Mouse (Mus musculus) neural tube, embryonic 13.5 days (tissue): ENCODE measurements around the gene BC049762. TPM values are rescaled to one million over a fixed set of nuclear protein-coding genes. Genes with fewer than 3 reads are reported as not detected.

Experiments
- ATAC-seq: fragments of 200-750 bp; cut with Nextera tagmentation; 2 replicates; pipeline ENCODE4 v1.8.0; 2017; ENCODE audit warnings: low read depth, mild to moderate bottlenecking, moderate TSS enrichment, moderate library complexity
- H3K27ac ChIP-seq: fragments of 300-500 bp; sonication (generic); replicated peaks from 2 replicates; pipeline ENCODE4 v1.5.1; 2015; ENCODE audit warnings: moderate library complexity, mild to moderate bottlenecking, inconsistent platforms
- H3K27me3 ChIP-seq: fragments of 300-500 bp; sonication (generic); 2 replicates; pipeline ENCODE4 v1.6.1; 2015; ENCODE audit warnings: mild to moderate bottlenecking, inconsistent platforms
- H3K36me3 ChIP-seq: fragments of 300-500 bp; sonication (generic); 2 replicates; pipeline ENCODE4 v1.6.1; 2015; ENCODE audit warnings: mild to moderate bottlenecking, inconsistent platforms
- H3K4me1 ChIP-seq: fragments of 300-500 bp; sonication (generic); replicated peaks from 2 replicates; pipeline ENCODE4 v1.6.1; 2015; ENCODE audit warnings: inconsistent platforms
- H3K4me2 ChIP-seq: fragments of 300-500 bp; sonication (generic); 2 replicates; pipeline ENCODE4 v1.6.1; 2015; ENCODE audit warnings: inconsistent platforms, mild to moderate bottlenecking, moderate library complexity
- H3K4me3 ChIP-seq: fragments of 300-500 bp; sonication (generic); 2 replicates; pipeline ENCODE4 v1.5.1; 2015; ENCODE audit warnings: mild to moderate bottlenecking, inconsistent platforms
- H3K9ac ChIP-seq: fragments of 300-500 bp; sonication (generic); 2 replicates; pipeline ENCODE4 v1.6.1; 2015; ENCODE audit warnings: moderate library complexity, mild to moderate bottlenecking, inconsistent platforms
- H3K9me3 ChIP-seq: fragments of 300-500 bp; sonication (generic); 2 replicates; pipeline ENCODE4 v1.6.1; 2016; ENCODE audit warnings: inconsistent platforms
- WGBS: fragments of 180-500 bp; shearing (Covaris S2); methylation state at CpG from one replicate; pipeline ENCODE4 v1.1.7; 2015; 5-methylcytosine and 5-hydroxymethylcytosine counted together
- polyA plus RNA-seq: library from polyadenylated mRNA; unstranded; fragments of >200 nt; fragmentation: Nextera tagmentation; extraction: Ambion mirVana; gene quantifications from 2 replicates; pipeline ENCODE4 v1.2.1, GENCODE M21; 2015

Gene BC049762
- polyA plus RNA-seq, 1 experiment from 2014 or later, result not detected

DNA sequence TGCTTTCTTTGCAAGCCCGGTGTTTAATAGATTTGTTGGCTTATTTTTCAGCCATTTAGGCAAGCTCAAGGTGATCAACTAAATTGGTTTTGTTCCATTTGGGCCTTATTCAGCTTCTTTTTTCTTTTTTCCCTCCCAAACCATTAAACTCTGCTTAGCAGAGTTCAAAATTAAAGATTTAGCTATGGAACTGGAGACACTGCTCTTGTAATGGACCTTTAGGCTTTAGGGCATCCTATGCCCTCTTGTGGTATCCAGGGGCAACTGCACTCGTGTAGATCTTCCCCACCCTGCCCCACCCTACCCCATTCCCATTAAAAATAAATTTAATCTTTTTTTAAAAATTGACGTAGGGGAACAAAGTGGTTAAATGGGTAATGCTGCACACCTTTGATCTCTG lies 2.5 kb upstream of the BC049762 start:
- Histone ChIP-seq H3K9me3 (no peaks in the 10 kb centered on the region), H3K27me3 (no peaks in the 10 kb centered on the region), H3K36me3 (peaks cover 7% of the 10 kb centered on the region), H3K4me1 (peaks cover 41% of the 10 kb centered on the region), H3K4me3 (0 out of 2 replicates have a peak overlapping the region, but pooled peaks have one; percentile 90), H3K4me2 (peak overlapping the region; percentile 82), H3K9ac (0 out of 2 replicates have a peak overlapping the region, but pooled peaks have one; percentile 14), H3K27ac (no peak overlapping the region)
- 55% methylated on average over 3 of the region's 3 CpGs for WGBS
- ATAC-seq, result no peak

DNA sequence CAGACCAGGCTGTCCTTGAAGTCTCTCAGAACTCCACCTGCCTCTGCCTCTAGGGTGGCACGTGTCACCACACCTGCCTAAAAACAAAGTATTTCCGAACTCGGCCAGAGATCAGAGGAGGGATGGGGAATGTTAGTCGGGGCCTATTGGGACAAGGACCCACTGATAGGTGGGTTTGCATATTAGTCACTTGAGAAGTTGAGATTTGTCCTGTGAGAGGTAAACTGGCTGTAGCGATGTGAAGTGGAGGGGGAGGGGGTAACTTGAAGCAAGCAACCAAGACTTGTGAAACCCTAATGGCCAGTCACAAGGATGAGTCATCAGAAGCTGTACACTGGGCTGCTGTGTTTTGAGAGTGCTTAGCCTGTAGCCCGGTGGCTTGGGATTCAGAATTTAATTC lies 1.5 kb upstream of the BC049762 start:
- Histone ChIP-seq H3K9me3 (no peaks in the 10 kb centered on the region), H3K36me3 (peaks cover 4% of the 10 kb centered on the region), H3K27ac (no peak overlapping the region), H3K4me1 (peaks cover 41% of the 10 kb centered on the region), H3K4me2 (peak overlapping the region; percentile 82), H3K9ac (peak overlapping the region; percentile 49), H3K27me3 (no peaks in the 10 kb centered on the region), H3K4me3 (peak overlapping the region; percentile 90)
- ATAC-seq, result no peak
- 27% methylated on average over 6 of the region's 6 CpGs for WGBS

DNA sequence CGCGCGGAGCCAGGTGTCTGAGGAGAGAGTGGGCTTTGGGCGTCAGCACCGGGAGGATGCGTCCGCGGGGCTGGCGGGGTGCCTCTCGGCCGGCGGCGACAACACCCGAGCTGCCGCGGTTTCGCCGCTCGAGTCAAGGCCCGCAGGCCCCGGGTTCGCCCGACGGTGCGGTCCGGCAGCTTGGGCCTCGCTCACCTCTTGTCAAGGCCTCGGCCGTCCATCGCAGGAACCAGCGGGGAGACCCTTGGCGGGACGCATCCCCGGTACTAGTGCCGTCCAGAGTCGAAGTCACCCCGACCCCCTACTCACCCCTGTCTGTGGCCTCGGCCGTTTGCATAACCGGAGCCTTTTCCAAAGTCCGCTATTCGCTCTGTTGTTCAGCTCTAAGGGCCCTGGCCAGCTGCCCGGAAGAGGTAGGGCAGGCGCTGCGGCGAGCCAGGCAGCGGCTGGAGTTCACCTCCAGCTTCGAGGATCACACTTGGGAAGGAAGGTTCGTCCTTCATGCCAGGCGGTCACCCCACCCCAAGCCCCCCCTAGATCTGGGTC lies 513 bp upstream of the BC049762 start:
- peaks cover 41% of the 10 kb centered on the region for H3K4me1 ChIP-seq
- H3K36me3 ChIP-seq, result peaks cover 4% of the 10 kb centered on the region
- 0% methylated on average over 50 of the region's 50 CpGs for WGBS
- peak overlapping the region; percentile 95 for H3K27ac ChIP-seq
- peak overlapping the region; percentile 82 for H3K4me2 ChIP-seq
- ATAC-seq, result peak; percentile 71
- H3K4me3 ChIP-seq, result peak overlapping the region; percentile 90
- no peaks in the 10 kb centered on the region for H3K27me3 ChIP-seq
- peak overlapping the region; percentile 97 for H3K9ac ChIP-seq
- H3K9me3 ChIP-seq, result no peaks in the 10 kb centered on the region

DNA sequence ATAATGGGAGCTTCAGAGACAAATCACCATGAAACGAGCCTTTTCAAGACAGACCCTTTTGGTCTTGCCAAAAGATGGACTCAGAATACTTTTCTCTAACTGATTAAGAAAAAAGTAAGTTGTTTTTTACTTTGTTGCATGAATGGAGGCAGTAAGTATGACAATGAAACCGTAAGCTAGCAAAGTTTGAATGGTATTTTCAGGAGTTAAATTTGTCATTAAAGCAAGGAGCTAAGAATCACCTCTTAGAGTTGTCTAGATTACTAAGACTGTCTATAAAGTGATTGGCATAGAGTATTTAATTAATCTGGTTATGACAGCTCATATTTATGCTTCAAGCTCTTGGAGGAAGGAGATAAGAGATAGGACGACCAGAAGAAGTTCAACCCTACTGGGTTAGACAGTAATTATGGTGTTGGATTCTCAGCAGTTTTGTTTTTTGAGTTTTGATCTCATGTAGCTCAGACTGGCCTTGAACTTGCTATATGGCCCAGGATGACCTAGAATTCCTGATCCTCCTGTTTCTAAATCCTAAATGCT lies 1.1 kb downstream of the BC049762 start, which contains the start of gene Clk4:
Gene Clk4, plus strand, starts transcription at position 51 of the 540 bp plus-strand sequence.
- 75% methylated on average over 3 of the region's 3 CpGs for WGBS

DNA sequence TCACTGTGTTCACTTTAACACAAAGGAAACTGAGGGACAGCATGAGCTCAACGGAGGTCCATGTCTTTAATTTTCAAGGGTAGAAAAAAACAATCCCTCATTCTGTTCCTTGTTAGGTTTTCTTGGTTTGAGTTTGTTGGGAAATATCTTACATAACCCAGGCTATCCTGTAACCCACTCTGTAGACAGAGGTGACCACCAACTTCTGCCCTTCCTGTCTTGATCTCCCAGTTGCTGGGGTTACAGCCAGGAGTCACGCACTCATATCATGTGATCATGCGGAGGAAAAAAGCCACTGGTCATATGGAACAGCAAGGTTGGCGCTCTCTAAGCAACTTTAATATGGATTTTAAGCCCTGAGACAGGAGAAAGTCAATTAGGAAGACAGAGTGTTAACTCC lies 5.8 kb downstream of the BC049762 start:
- Histone ChIP-seq H3K4me1 (peaks cover under 1% of the 10 kb centered on the region), H3K4me2 (no peak overlapping the region), H3K27me3 (no peaks in the 10 kb centered on the region), H3K9ac (no peak overlapping the region), H3K36me3 (no peaks in the 10 kb centered on the region), H3K27ac (no peak overlapping the region), H3K4me3 (no peak overlapping the region), H3K9me3 (no peaks in the 10 kb centered on the region)
- 90% methylated on average over 4 of the region's 4 CpGs for WGBS
- no peak for ATAC-seq

More for the DNA sequence above, 1.1 kb downstream of the BC049762 start, which contains the start of gene Clk4:
- Histone ChIP-seq H3K9ac (peak within 1 kb of the TSS; percentile 97), H3K36me3 (no peaks in the 10 kb centered on the region), H3K27ac (peak within 1 kb of the TSS; percentile 95), H3K4me2 (peak within 1 kb of the TSS; percentile 82), H3K4me1 (peaks cover 37% of the 10 kb centered on the region), H3K4me3 (peak within 1 kb of the TSS; percentile 90), H3K9me3 (no peaks in the 10 kb centered on the region), H3K27me3 (no peaks in the 10 kb centered on the region)
- no peak for ATAC-seq

DNA sequence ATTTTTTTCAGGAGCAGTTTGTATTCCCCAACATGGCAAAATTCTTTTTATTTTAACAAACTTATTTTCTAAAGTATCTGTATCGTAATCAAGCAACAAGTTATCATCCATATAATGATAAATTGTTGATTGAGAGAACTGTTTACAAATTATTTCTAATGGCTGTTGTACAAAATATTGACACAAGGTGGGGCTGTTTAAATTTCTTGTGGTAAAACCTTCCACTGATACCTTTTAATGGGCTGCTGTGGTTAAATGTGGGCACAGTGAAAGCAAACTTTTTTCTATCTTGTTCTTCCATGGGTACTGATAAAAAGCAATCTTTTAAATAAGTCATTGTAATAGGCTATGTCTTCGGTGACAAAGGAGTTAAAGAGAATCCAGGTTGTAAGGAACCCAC lies 19.9 kb downstream of the BC049762 start:
- no peaks in the 10 kb centered on the region for H3K27me3 ChIP-seq
- WGBS, result 89% methylated on average over 2 of the region's 2 CpGs
- H3K36me3 ChIP-seq, result no peaks in the 10 kb centered on the region
- no peak overlapping the region for H3K4me3 ChIP-seq
- H3K4me1 ChIP-seq, result no peaks in the 10 kb centered on the region
- ATAC-seq, result no peak
- peaks cover 6% of the 10 kb centered on the region; the same call in 1 of the 2 replicates for H3K9me3 ChIP-seq
- H3K9ac ChIP-seq, result no peak overlapping the region
- no peak overlapping the region for H3K4me2 ChIP-seq
- no peak overlapping the region for H3K27ac ChIP-seq

DNA sequence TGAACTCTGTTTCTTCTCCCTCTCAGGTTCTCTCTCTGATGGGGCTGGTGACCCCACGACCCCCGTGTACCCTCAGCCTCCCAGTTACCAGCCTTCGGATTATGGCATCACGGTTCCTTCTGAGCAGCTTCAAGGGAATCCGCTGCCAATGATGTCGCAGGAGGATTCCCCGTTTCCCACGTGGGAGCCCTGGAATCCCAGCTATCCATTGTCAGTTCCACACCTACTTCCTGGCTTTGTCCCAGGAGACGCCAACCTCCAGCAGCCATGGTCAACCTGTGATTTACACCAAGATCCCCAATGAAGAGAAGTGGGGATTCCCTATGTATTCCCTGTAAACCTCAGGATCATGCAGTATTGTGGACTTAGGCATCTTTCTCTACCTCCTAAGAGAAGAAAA lies 28.2 kb downstream of the BC049762 start:
- ATAC-seq, result no peak
- H3K4me1 ChIP-seq, result no peaks in the 10 kb centered on the region
- H3K36me3 ChIP-seq, result no peaks in the 10 kb centered on the region
- no peak overlapping the region for H3K4me3 ChIP-seq
- no peaks in the 10 kb centered on the region for H3K27me3 ChIP-seq
- no peak overlapping the region for H3K9ac ChIP-seq
- H3K27ac ChIP-seq, result no peak overlapping the region
- 90% methylated on average over 9 of the region's 9 CpGs for WGBS
- no peaks in the 10 kb centered on the region for H3K9me3 ChIP-seq
- no peak overlapping the region for H3K4me2 ChIP-seq

DNA sequence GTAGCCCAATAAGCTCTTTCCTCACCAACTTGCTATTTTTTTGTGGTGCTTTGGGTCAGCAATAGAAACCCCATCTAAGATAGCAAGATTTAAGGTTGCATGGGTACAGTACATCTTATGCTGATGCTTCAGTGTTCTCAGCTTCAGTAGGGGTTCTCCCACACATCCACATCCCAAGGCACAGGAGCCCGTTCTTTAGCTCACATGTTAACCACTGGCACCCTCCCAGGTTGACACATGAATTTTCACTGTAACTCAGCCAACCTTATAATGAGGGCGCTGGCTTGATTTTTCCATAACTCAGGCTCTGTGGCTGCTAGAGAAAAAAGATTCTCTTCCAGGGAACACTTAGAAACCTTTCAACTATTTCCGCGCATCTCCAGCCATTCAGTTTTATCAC lies 35.7 kb downstream of the BC049762 start:
- no peak for ATAC-seq
- no peaks in the 10 kb centered on the region for H3K9me3 ChIP-seq
- no peaks in the 10 kb centered on the region for H3K4me1 ChIP-seq
- no peak overlapping the region for H3K4me2 ChIP-seq
- no peak overlapping the region for H3K9ac ChIP-seq
- no peaks in the 10 kb centered on the region for H3K27me3 ChIP-seq
- no peak overlapping the region for H3K4me3 ChIP-seq
- WGBS, result 88% methylated on average over 4 of the region's 4 CpGs
- no peak overlapping the region for H3K27ac ChIP-seq
- no peaks in the 10 kb centered on the region for H3K36me3 ChIP-seq

DNA sequence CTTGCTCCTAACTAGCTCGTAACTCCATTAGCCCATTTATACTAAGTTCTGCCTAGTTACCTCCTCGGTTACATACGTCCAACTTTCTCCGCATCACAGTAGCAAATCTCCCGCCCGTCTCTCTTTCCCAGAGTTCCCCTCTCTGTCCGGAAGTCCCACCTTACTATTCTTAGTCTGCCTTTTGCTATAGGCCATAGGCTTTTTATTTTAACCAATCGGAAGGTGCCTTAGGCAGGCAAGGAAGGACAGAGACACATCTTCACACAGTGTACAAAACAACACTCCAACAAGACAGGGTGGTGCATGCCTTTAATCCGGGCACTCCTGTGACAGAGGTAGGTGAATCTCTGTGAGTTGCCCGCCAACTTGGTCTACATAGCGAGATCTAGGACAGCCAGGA lies 42.5 kb downstream of the BC049762 start, which contains the start of gene Gm12569:
Gene Gm12569, plus strand, starts transcription at position 166 of the 400 bp plus-strand sequence.
- Histone ChIP-seq H3K27me3 (no peaks in the 10 kb centered on the region), H3K36me3 (no peaks in the 10 kb centered on the region), H3K4me2 (no peak within 1 kb of the TSS), H3K27ac (no peak within 1 kb of the TSS), H3K9ac (no peak within 1 kb of the TSS), H3K4me3 (no peak within 1 kb of the TSS), H3K9me3 (no peaks in the 10 kb centered on the region), H3K4me1 (no peaks in the 10 kb centered on the region)
- WGBS, result 94% methylated on average over 11 of the region's 11 CpGs
- no peak for ATAC-seq

DNA sequence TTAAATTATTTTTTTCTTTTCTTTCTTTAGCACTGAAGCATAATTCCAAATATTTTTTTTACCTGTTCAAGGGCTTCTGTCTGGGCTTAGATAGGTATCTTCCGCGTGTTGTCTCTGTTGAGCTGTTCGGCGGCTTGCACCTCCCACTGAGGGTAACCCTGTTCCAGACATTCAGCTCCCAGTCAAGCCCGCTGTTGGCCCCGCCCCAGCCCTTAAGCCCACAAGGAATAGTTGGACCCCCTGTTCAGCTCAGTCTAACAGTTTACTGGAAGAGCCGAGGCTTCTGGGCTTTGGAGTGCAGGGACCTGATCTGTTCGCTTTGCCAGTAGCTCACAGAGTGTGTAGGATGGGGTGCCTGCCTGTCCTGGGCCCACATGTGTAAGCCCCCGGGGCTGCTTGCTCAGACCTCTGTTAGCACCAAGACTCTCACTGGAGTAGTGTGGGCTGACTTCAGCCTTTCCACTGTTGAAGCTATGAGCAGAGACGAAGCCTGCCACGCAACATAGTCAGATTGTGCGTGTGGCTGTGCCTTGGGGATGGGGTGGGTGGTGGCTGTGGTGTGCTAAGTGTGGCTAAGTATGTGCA lies 43.4 kb downstream of the BC049762 start:
- H3K4me3 ChIP-seq, result no peak overlapping the region
- no peaks in the 10 kb centered on the region for H3K36me3 ChIP-seq
- no peak overlapping the region for H3K27ac ChIP-seq
- H3K4me2 ChIP-seq, result no peak overlapping the region
- no peak for ATAC-seq
- no peaks in the 10 kb centered on the region for H3K27me3 ChIP-seq
- H3K9ac ChIP-seq, result no peak overlapping the region
- no peaks in the 10 kb centered on the region for H3K4me1 ChIP-seq
- WGBS, result 81% methylated on average over 12 of the region's 12 CpGs
- no peaks in the 10 kb centered on the region for H3K9me3 ChIP-seq

DNA sequence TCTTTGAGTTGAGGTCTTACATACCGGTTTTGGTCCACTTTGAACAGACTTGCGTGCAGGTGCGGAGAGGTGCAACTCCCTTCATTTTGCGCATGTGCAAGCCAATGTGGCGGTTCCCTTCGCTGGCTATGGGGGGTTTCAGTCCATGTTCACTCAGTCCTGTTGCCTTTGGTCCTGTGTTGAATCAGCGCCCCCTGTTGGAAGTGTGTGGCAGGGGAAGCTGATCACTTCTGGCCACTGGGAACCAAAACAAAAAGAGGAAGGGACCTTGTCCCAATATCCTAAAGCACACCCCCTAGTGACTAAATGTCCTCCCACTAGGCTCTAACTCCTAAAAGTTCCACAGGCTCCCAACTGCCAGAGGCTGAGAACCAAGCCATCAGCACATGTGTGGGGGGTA lies 48.8 kb downstream of the BC049762 start:
- Histone ChIP-seq H3K9me3 (no peaks in the 10 kb centered on the region), H3K4me1 (no peaks in the 10 kb centered on the region)
- WGBS, result 87% methylated on average over 7 of the region's 7 CpGs

DNA sequence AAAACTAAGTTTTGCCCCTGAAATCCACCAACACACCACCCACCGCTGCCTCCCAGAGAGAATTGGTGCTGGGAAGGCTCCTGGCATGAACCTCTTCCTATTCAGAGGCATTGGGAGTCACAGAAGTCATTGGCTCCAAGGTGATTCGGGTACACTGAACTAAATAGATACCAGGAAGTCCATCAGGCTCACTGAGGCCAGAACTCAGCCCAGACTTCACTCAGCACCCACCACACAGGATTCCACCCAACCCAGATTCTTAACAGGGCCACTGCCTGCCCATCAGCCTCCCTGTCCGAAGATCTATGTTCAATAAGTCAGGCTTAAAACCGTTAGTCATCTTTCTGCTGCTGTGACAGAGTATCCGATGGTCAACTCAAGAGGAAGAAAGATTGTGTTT lies 51.4 kb downstream of the BC049762 start:
- no peak for ATAC-seq
- 92% methylated on average over 5 of the region's 5 CpGs for WGBS

More for the DNA sequence above, 48.8 kb downstream of the BC049762 start:
- H3K27ac ChIP-seq, result no peak overlapping the region
- no peak for ATAC-seq
- no peak overlapping the region for H3K4me3 ChIP-seq
- H3K27me3 ChIP-seq, result no peaks in the 10 kb centered on the region
- H3K4me2 ChIP-seq, result no peak overlapping the region
- H3K9ac ChIP-seq, result no peak overlapping the region
- no peaks in the 10 kb centered on the region for H3K36me3 ChIP-seq

More for the DNA sequence above, 51.4 kb downstream of the BC049762 start:
- Histone ChIP-seq H3K36me3 (no peaks in the 10 kb centered on the region), H3K4me3 (no peak overlapping the region), H3K4me2 (no peak overlapping the region), H3K9ac (no peak overlapping the region), H3K27ac (no peak overlapping the region), H3K4me1 (no peaks in the 10 kb centered on the region), H3K27me3 (no peaks in the 10 kb centered on the region), H3K9me3 (no peaks in the 10 kb centered on the region)
